Mouse (Mus musculus): ENCODE data around the gene Wbp1. TPM values are rescaled to one million over a fixed set of nuclear protein-coding genes. Genes with fewer than 3 reads are reported as not detected.

Wbp1 gene
- polyA plus RNA-seq, 1 experiment from 2014 or later = 21.0 TPM

DNA sequence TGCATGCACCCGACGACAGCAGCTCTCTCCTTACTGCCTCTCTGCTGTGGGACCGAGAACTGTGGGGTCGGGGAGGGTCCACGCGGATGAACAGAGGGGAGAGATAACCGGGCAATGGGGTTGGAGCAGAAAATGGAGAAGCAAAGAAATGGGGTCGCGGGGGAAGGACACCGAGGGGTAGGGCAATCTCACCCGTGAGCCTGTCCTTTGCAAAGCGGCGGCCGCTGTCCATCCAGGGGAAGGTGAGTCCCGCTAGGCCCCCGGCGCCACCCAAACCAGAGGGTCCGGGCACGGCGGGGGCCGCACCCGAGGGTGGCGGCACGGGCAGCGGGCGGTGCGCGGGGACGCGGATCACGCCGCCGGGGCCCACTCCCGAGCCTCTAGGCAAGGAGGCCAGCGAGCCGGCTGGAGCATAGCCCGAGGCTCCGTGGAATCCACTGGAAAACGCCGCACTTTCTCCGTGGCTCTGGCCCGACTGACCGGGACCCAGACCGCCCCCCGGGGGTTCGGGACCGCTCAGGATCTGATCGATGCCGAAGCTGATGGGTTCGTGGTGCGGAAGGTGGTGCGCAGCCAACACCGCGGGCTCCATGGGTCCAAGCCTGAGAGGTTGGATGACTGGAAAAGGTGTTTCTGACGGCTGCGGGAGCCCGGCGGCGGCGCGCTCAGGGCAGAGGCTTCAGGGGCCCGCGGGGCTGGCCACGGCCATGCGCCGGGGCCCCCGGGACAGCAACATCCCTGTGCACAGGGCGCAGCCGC is 51.7 kb downstream of the Wbp1 start:
- Histone ChIP-seq H3K9me3 (ENCODE audit: low read length) (no peaks in the 10 kb centered on the region), H3K27ac (ENCODE audit: low read depth) (no peak overlapping the region), H3K4me2 (ENCODE audit: low read depth, low read length) (0 out of 2 replicates have a peak overlapping the region, but pooled peaks have one; percentile 62), H3K4me3 (ENCODE audit: low read depth, low read length) (peak overlapping the region; percentile 16; the same call in 1 of the 2 replicates), H3K27me3 (ENCODE audit: insufficient read depth, low read length) (peaks cover 99% of the 10 kb centered on the region), H3K9ac (replicated peaks) (no peak overlapping the region), H3K36me3 (replicated peaks; ENCODE audit: insufficient read depth, low read length) (no peaks in the 10 kb centered on the region), H3K4me1 (ENCODE audit: insufficient read depth) (peaks cover 10% of the 10 kb centered on the region)
- ATAC-seq = 0 out of 2 replicates have a peak, but pooled peaks have one; percentile 8
- no peak for DNase-seq
- 2% methylated on average over 64 of the region's 69 CpGs for WGBS (ENCODE audit: insufficient replicate concordance)
- no peak for TF ChIP-seq CTCF (IDR thresholded peaks at IDR 0.05; ENCODE audit: low read depth)
- TF ChIP-seq EP300 (IDR thresholded peaks at IDR 0.05; ENCODE audit: low read depth) = no peak

MicroRNAs within 50 kb of the gene (microRNA counts, 519-probe panel; counts per million panel counts)
- microRNA mmu-miR-3470a+mmu-miR-3470b = not detected

Small RNA genes within 50 kb of the gene (microRNA-seq; reads per million reads assigned to microRNA genes)
- gene Mir3470a = not detected

Other genes with a start within 250 kb of the Wbp1 start
- 0.08 and 0.12 TPM in 2 replicates for gene Sema4f, start 181.8 kb downstream of the Wbp1 start, polyA plus RNA-seq (2015; fragmentation: Nextera tagmentation; extraction: Ambion mirVana)
- gene M1ap, start 174.7 kb downstream of the Wbp1 start, polyA plus RNA-seq (2015; fragmentation: Nextera tagmentation; extraction: Ambion mirVana) = 3.8 and 4.3 TPM in 2 replicates
- gene Dok1, start 88.1 kb downstream of the Wbp1 start, polyA plus RNA-seq (2015; fragmentation: Nextera tagmentation; extraction: Ambion mirVana) = 11.3 and 11.8 TPM in 2 replicates
- 1.2 and 1.7 TPM in 2 replicates for gene Loxl3, start 87.4 kb downstream of the Wbp1 start, polyA plus RNA-seq (2015; fragmentation: Nextera tagmentation; extraction: Ambion mirVana)
- 175 and 180 TPM in 2 replicates for gene Aup1, start 67.0 kb downstream of the Wbp1 start, polyA plus RNA-seq (2015; fragmentation: Nextera tagmentation; extraction: Ambion mirVana)
- gene Htra2, start 66.3 kb downstream of the Wbp1 start, polyA plus RNA-seq (2015; fragmentation: Nextera tagmentation; extraction: Ambion mirVana) = 33.8 and 34.7 TPM in 2 replicates
- 7.5 and 8.2 TPM in 2 replicates for gene Dqx1, start 63.7 kb downstream of the Wbp1 start, polyA plus RNA-seq (2015; fragmentation: Nextera tagmentation; extraction: Ambion mirVana)
- not detected in 2 replicates for gene Tlx2, start 51.3 kb downstream of the Wbp1 start, polyA plus RNA-seq (2015; fragmentation: Nextera tagmentation; extraction: Ambion mirVana)
- 11.6 and 11.7 TPM in 2 replicates for gene Pcgf1, start 43.7 kb downstream of the Wbp1 start, polyA plus RNA-seq (2015; fragmentation: Nextera tagmentation; extraction: Ambion mirVana)
- 0.40 and 0.51 TPM in 2 replicates for gene Lbx2, start 35.2 kb downstream of the Wbp1 start, polyA plus RNA-seq (2015; fragmentation: Nextera tagmentation; extraction: Ambion mirVana)
- 0.54 and 0.71 TPM in 2 replicates for gene Ccdc142, start 20.0 kb downstream of the Wbp1 start, polyA plus RNA-seq (2015; fragmentation: Nextera tagmentation; extraction: Ambion mirVana)
- 0.85 and 0.92 TPM in 2 replicates for gene Gm42688, start 19.9 kb downstream of the Wbp1 start, polyA plus RNA-seq (2015; fragmentation: Nextera tagmentation; extraction: Ambion mirVana)
- 88.3 and 90.2 TPM in 2 replicates for gene Mrpl53, start 12.5 kb downstream of the Wbp1 start, polyA plus RNA-seq (2015; fragmentation: Nextera tagmentation; extraction: Ambion mirVana)
- 21.4 and 21.5 TPM in 2 replicates for gene Mogs, start 6.1 kb downstream of the Wbp1 start, polyA plus RNA-seq (2015; fragmentation: Nextera tagmentation; extraction: Ambion mirVana)
- gene Ino80b, start 3.9 kb upstream of the Wbp1 start, polyA plus RNA-seq (2015; fragmentation: Nextera tagmentation; extraction: Ambion mirVana) = 5.1 and 5.7 TPM in 2 replicates
- gene Rtkn, start 13.9 kb upstream of the Wbp1 start, polyA plus RNA-seq (2015; fragmentation: Nextera tagmentation; extraction: Ambion mirVana) = 7.0 and 7.1 TPM in 2 replicates
- gene Wdr54, start 34.8 kb upstream of the Wbp1 start, polyA plus RNA-seq (2015; fragmentation: Nextera tagmentation; extraction: Ambion mirVana) = 0.17 and 0.20 TPM in 2 replicates
- gene 1700003E16Rik, start 34.8 kb upstream of the Wbp1 start, polyA plus RNA-seq (2015; fragmentation: Nextera tagmentation; extraction: Ambion mirVana) = 0.25 and 0.27 TPM in 2 replicates
- 13.2 and 14.7 TPM in 2 replicates for gene Dctn1, start 44.4 kb upstream of the Wbp1 start, polyA plus RNA-seq (2015; fragmentation: Nextera tagmentation; extraction: Ambion mirVana)
- 0.04 and 0.05 TPM in 2 replicates for gene Slc4a5, start 98.3 kb upstream of the Wbp1 start, polyA plus RNA-seq (2015; fragmentation: Nextera tagmentation; extraction: Ambion mirVana)
- 16.6 and 20.9 TPM in 2 replicates for gene Mthfd2, start 204.3 kb upstream of the Wbp1 start, polyA plus RNA-seq (2015; fragmentation: Nextera tagmentation; extraction: Ambion mirVana)
- 17.2 and 20.9 TPM in 2 replicates for gene Mob1a, start 204.5 kb upstream of the Wbp1 start, polyA plus RNA-seq (2015; fragmentation: Nextera tagmentation; extraction: Ambion mirVana)
- gene Bola3, start 227.6 kb upstream of the Wbp1 start, polyA plus RNA-seq (2015; fragmentation: Nextera tagmentation; extraction: Ambion mirVana) = 277 and 286 TPM in 2 replicates